Mouse (Mus musculus): Measurements from ENCODE around the gene Nova1.

Gene Nova1

DNA sequence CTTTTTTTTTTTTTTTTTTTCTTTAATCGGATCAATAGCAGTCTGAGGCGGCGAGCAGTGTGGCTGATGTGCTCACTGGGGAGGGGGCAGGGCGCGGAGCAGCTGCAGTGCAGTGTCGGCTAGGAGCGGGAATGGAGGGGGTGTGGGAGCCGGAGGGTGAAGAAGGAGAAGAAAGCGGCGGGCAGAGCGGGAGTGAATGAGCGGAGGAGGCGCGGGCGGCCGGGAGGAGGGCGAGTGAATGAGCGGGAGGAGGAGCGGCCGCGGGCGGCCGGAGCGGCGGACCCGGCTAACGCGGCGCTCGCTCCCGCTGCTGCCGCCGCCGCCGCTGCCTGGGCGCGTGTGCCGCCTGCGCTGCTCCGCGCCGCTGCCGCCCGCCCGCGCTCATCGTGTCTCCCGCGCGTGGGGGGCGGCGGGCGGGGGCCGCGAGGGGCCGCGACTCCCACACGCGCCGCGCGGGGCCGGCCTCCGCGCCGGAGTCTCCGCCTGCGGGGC is at the start of gene Nova1:
Gene Nova1 (minus strand): TSS at position 74 of the 492 bp plus-strand sequence.
- DNase-seq (ENCODE audit: low read depth in 1 of 2, low spot score in 2 of 2): no peak

- no peak for DNase-seq (ENCODE audit: low read depth in 1 of 2, low spot score in 2 of 2)
Observed at GRCm38 (mm10) chr12:46819348-46820022, 756 bp upstream of the Nova1 start.

- no peak for DNase-seq (ENCODE audit: low read depth in 1 of 2, low spot score in 2 of 2)
Observed at GRCm38 (mm10) chr12:46818021-46818855, 491 bp downstream of the Nova1 start.

DNA sequence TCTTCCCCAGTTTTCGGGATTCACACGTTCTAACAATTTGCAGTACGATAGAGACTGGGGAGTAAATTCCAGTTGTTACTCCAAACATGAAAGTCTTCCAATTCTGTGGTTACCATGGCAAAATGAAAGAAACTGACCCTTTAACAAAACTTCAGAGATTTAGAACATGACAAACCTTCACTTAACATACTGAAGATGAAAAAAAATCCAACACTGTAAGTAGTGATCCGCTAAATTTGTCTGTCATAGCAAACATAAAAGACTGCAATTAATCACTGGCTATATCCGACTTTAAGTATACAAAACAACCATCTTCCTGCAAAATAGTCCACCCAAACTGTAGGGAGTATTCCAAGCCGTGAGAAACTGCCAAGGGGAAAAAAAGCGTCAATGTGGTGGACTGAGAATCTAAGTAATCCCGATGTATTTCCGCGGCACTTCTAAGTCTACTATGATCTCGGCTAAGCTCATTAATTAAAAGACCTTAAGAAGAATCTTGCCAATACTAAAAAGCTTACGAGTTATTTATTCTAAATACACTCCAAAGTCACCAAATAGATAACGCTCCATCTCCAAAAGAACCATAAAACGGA is 1.4 kb downstream of the Nova1 start:
- DNase-seq (ENCODE audit: low read depth in 1 of 2, low spot score in 2 of 2): no peak

DNA sequence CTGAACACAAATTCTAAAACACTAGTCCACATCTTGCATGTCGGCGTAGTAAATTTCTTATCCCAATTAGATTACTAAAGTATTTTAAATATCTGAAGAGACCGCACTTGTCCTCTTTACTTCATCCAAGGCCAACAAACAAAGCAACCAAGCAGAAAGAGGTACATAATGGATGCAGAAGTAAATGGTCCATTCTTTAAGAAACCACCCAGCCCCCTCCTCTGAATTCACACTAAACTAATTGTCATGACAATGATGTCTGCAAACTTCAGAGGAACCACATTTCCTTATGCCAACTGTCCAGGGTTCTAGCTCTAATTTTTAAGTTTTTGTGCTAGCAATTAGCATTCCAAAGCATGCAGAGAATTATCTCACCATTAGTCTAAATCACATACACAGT is 2.4 kb downstream of the Nova1 start:
- DNase-seq (ENCODE audit: low read depth in 1 of 2, low spot score in 2 of 2): no peak

- no peak for DNase-seq (ENCODE audit: low read depth in 1 of 2, low spot score in 2 of 2)
Observed at GRCm38 (mm10) chr12:46815697-46816096, 3.0 kb downstream of the Nova1 start.

DNA sequence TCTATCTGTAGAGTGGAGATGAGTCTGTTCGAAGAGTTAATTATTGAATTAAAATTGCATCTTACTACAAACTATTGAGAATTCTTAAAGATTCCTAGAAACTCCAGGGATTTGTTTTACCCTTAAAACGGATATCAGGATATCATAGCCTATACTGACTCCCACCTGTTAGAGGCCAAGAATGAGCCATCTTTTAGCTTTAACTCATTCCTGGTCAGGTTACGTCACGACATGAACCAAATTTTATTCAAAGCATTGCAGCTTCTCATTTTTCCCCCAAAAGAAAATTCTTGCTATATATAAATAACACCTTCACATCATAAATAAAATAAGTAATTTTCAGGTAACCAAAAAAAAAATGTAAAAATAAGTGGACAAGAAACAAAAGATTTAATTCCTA is 3.9 kb downstream of the Nova1 start:
- DNase-seq (ENCODE audit: low read depth in 1 of 2, low spot score in 2 of 2): no peak

GRCm38 (mm10) chr12:46801311-46801710 is 17.4 kb downstream of the Nova1 start:
- DNase-seq (ENCODE audit: low read depth in 1 of 2, low spot score in 2 of 2): no peak

- DNase-seq (ENCODE audit: low read depth in 1 of 2, low spot score in 2 of 2): no peak
Observed at GRCm38 (mm10) chr12:46782301-46783280, 36.1 kb downstream of the Nova1 start.

DNA sequence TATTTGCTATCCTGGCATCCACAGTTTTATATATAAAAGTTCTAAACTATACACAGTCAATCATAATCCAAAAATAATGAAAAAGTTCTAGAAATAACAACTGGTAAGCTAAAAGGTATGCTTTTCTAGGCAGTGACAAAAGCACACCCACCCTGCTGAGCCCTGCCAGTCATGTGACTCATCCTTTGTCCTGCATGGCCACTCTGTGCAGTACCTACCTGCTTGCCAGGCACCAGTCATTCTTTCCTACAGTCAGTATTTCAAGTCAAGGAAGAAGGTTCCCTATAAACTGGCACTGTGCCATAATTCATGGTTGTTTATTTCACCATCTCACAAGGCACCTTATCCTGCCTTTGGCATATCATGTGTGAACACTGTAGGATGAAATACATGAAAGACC is 37.2 kb downstream of the Nova1 start:
- no peak for DNase-seq (ENCODE audit: low read depth in 1 of 2, low spot score in 2 of 2)

DNA sequence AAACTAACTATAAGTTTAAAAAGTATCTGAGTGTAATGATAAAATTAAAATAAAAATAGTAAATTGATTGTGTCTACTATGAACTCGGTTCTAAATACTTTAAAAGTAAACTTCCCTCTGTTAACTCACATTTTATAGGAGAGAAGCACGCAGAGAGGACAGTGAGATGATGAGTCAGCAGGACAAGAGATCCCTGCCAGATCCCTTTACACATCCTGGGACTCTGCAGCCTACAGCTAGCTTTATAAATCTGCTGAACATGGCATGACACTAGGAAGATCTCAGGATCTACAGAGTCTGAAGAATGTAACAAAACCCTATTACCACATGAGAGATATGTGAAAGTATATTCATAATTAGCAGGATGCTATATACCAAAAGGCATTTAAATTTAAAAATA is 37.7 kb downstream of the Nova1 start:
- no peak for DNase-seq (ENCODE audit: low read depth in 1 of 2, low spot score in 2 of 2)

DNA sequence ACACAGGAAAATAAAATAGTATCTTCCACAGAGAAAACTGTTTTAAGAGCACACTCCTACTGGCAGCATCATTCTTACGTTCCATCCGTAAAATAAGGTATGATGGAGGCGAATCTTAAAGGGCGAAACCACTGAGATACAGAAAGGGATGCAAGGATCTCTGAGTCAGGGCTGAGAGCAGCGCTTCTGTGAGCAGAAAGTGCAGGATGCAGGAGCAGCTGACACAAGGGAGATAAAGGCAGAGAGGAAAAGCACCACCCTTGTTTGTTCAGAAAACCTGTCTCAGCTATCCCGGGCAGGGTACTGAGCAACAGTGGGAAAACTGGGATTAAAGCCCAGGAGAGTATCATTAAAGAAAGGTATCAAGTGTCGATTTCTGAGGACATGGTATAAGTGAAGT is 59.3 kb downstream of the Nova1 start:
- no peak for DNase-seq (ENCODE audit: low read depth in 1 of 2, low spot score in 2 of 2)

- no peak for DNase-seq (ENCODE audit: low read depth in 1 of 2, low spot score in 2 of 2)
Observed at GRCm38 (mm10) chr12:46754325-46754848, 64.3 kb downstream of the Nova1 start.

DNA sequence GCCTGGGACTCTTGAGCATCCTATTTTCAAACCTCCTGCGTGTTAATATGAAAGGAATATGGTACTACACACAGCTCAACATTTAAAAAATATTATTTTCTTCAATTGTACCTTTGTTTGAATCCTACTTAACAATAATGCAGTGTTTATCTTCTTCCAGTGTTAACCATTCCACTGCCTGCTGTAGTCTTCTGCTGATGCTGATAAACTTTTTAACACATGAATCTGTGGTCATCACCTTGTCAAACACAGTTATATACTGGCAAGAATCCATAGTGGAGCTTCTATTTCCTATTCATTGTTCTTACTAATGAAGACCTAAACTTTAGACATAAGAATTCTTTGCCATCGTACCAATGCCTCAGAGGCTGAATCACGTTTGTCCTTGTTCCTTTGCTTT is 65.6 kb downstream of the Nova1 start:
- no peak for DNase-seq (ENCODE audit: low read depth in 1 of 2, low spot score in 2 of 2)

DNA sequence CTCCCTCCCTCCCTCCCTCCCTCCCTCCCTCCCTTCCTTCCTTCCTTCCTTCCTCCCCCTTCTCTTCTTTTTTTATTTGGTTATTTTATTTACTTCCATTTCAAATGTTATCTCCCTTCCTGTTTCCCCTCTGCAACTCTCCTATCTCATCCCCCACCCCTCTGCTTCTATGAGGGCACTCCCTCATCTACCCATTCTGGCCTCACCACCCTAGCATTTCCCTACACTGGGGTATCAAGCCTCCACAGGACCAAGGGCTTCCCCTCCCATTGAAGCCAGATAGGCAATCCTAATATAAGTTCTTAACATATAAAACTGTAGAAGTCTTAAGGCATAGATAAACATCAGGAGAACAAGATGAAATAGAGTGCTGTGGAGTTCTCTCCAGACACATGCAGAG is 85.5 kb downstream of the Nova1 start:
- no peak for DNase-seq (ENCODE audit: low read depth in 1 of 2, low spot score in 2 of 2)

DNA sequence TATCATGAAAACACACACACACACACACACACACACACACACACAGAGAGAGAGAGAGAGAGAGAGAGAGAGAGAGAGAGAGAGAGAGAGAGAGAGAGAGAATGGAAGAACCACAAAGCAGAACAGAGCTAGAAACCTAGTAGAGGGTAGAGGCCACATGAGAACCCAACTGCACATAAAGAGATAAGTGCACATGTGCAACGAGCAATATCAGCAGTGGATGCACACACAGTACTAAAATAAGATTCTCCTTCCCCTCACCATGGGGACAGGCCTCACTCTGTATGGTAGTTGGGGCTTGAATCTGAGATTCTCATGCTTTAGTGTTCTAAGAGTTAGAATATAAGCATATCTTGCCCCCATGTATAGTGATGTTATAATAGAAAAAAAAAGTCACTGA is 86.8 kb downstream of the Nova1 start:
- no peak for DNase-seq (ENCODE audit: low read depth in 1 of 2, low spot score in 2 of 2)

- no peak for DNase-seq (ENCODE audit: low read depth in 1 of 2, low spot score in 2 of 2)
Observed at GRCm38 (mm10) chr12:46721914-46722313, 96.8 kb downstream of the Nova1 start.

- DNase-seq (ENCODE audit: low read depth in 1 of 2, low spot score in 2 of 2): no peak
Observed at GRCm38 (mm10) chr12:46719076-46719475, 99.7 kb downstream of the Nova1 start.

GRCm38 (mm10) chr12:46710094-46710493 is 108.6 kb downstream of the Nova1 start:
- DNase-seq (ENCODE audit: low read depth in 1 of 2, low spot score in 2 of 2): no peak

DNA sequence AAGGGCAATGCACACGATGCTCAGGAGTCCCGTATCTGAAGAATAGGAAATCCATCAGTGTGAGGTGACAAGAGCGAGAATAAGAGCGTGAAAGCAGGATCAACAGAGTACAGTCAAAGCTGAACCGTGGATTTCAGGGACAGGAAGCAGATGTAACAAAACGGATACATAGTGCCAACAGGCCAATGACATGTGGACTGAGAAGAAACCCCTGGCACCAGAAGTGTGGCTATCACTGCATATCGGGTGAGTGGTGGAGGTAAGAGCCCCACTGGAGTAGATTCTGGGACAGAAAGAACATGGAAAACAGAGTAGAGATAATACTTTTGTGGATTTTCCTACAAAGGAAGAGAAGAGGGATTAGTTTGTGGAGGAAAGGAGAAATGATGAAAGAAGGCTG is 109.3 kb downstream of the Nova1 start:
- DNase-seq (ENCODE audit: low read depth in 1 of 2, low spot score in 2 of 2): no peak

DNA sequence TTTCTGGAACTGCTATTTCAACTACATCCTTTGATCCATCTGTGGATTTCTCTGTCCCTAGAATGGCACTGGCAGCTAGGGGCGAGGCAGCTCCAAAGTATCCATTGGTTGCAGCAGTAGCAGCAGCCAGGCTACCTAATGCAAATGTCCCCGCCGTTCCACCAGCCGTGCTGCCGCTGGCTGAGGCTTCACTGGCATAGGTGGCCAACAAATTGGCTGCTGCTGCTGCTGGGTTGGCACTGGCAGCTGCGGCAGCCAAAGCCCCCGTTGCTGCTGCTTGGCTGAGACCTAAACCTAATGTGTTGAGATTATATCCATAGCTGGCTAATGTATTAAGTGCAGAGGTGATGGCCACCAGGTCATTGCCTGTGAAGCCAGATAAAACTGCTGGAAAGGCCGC is 118.5 kb downstream of the Nova1 start:
- DNase-seq (ENCODE audit: low read depth in 1 of 2, low spot score in 2 of 2): no peak
